Mouse (Mus musculus) intestine, postnatal 0 days (tissue): ENCODE results near the gene Pcdh20. TPM values are rescaled to one million over a fixed set of nuclear protein-coding genes. Genes with fewer than 3 reads are reported as not detected.

Source experiments
- ATAC-seq: fragments of 200-750 bp; cut with Nextera tagmentation; 2 replicates; pipeline ENCODE4 v1.8.0; 2017; ENCODE audit warnings: mild to moderate bottlenecking, moderate TSS enrichment, moderate library complexity
- H3K27ac ChIP-seq: fragments of 300-500 bp; sonication (generic); 2 replicates; pipeline ENCODE4 v1.5.1; 2014; ENCODE audit warnings: mild to moderate bottlenecking, low read depth, low read length, moderate library complexity
- H3K27me3 ChIP-seq: fragments of 300-500 bp; sonication (generic); replicated peaks from 2 replicates; pipeline ENCODE4 v1.6.1; 2014; ENCODE audit warnings: low read length, mixed read lengths; ENCODE audit not compliant: control insufficient read depth, insufficient read depth
- H3K36me3 ChIP-seq: fragments of 300-500 bp; sonication (generic); 2 replicates; pipeline ENCODE4 v1.6.1; 2014; ENCODE audit warnings: mild to moderate bottlenecking, moderate library complexity; ENCODE audit not compliant: control insufficient read depth, insufficient read depth
- H3K4me1 ChIP-seq: fragments of 300-500 bp; sonication (generic); replicated peaks from 2 replicates; pipeline ENCODE4 v1.6.1; 2014; ENCODE audit warnings: antibody characterized with exemption, low read length, mixed read lengths; ENCODE audit not compliant: control insufficient read depth, insufficient read depth
- H3K4me2 ChIP-seq: fragments of 300-500 bp; sonication (generic); replicated peaks from 2 replicates; pipeline ENCODE4 v1.6.1; 2014; ENCODE audit warnings: low read depth, mild to moderate bottlenecking, moderate library complexity
- H3K4me3 ChIP-seq: fragments of 300-500 bp; sonication (generic); 2 replicates; pipeline ENCODE4 v1.5.1; 2014; ENCODE audit warnings: low read depth, low read length
- H3K9ac ChIP-seq: fragments of 300-500 bp; sonication (generic); 2 replicates; pipeline ENCODE4 v1.6.1; 2014; ENCODE audit warnings: mild to moderate bottlenecking, low read depth, low read length
- H3K9me3 ChIP-seq: fragments of 300-500 bp; sonication (generic); 2 replicates; pipeline ENCODE4 v1.6.1; 2016; ENCODE audit warnings: mixed run types; ENCODE audit not compliant: control insufficient read depth
- CTCF ChIP-seq: sonication (generic); IDR thresholded peaks from 2 replicates; pipeline ENCODE4 v1.5.1; 2016; ENCODE audit warnings: low read depth, mild to moderate bottlenecking, control low read depth, antibody characterized with exemption, moderate library complexity
- WGBS: fragments of 180-500 bp; shearing (Covaris S2); extraction: QIAGEN DNeasy Blood & Tissue Kit; methylation state at CpG from one replicate; pipeline ENCODE4 v1.1.7; 2014; 5-methylcytosine and 5-hydroxymethylcytosine counted together
- polyA plus RNA-seq: library from polyadenylated mRNA; unstranded; fragments of >200 nt; fragmentation: Nextera tagmentation; extraction: Ambion mirVana; gene quantifications from 2 replicates; pipeline ENCODE4 v1.2.1, GENCODE M21; 2015

Pcdh20 gene
- polyA plus RNA-seq: 0.68 and 0.82 TPM in 2 replicates

DNA sequence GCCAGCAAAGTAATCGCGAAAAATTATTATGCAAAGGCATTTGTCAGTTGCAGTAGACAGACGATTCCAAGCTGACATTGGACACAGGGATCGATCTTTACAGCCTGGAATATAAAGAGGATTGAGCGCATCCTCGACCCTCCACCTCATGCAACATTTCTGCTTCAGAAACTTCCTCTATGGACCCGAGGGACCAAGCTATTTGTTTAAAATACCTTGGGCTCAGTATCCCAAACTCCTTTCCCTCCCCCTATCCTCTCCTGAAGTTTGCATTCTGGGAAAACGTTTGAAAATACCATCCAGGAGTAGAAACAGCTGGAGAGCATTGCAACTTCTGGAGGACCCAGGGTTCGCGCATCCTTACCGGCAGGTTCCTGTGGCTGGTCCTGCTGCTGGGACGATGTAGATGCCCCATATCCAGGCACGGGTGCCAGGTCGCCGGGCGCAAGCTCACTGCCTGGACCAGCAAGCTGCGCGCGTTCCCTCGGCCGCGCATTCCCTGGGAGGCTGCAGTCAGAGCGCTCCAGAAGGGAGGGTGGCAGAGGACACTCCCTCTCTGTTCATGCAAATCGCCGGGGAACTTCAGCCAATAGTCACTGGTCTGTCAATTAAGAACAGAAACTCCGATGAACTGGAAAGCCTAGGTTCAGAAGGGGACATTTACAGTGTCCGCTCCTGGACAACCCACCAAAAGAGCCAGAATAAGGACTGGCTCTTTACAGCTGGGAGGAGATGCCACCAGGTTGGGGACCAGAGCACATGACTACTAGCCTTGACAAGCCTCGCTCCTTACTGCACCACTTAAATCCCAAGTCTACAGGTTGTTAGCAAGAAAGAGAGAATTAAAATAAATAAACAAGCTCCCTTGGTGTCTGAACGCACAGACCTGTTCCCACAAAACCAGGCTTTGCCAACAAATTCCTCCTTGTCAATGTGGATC lies at the start of gene Pcdh20:
Gene Pcdh20 (minus strand): TSS at position 902 of the 940 bp plus-strand sequence.
- Histone ChIP-seq H3K36me3 (no peaks in the 10 kb centered on the region), H3K27me3 (no peaks in the 10 kb centered on the region), H3K9ac (no peak within 1 kb of the TSS), H3K4me3 (peak within 1 kb of the TSS; percentile 31), H3K27ac (no peak within 1 kb of the TSS), H3K9me3 (no peaks in the 10 kb centered on the region), H3K4me1 (no peaks in the 10 kb centered on the region), H3K4me2 (peak within 1 kb of the TSS; percentile 63)
- ATAC-seq: no peak
- 3% methylated on average over 29 of the region's 29 CpGs for WGBS
- TF ChIP-seq CTCF: no peak

DNA sequence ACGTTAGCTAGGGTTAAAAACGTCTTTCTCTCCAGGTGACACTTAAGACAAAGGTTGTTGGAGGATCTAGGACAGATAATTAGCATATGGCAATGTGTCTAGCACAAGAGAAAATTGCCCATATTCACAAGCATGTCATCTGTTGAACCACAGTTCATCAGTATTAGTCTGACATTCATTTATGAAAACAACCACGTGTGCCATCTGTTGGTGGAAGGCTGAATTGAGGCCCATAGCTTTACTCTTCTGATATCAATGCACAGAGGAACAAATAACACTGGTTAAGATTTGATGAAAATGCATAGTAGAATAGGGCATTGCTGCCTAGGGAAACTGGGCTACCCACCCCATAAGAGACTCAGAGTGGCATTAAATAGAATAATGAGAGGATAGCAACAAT lies 8.7 kb upstream of the Pcdh20 start:
- Histone ChIP-seq H3K9me3 (no peaks in the 10 kb centered on the region), H3K27ac (no peak overlapping the region), H3K4me1 (no peaks in the 10 kb centered on the region), H3K27me3 (no peaks in the 10 kb centered on the region), H3K9ac (no peak overlapping the region), H3K4me3 (no peak overlapping the region), H3K36me3 (no peaks in the 10 kb centered on the region), H3K4me2 (no peak overlapping the region)
- TF ChIP-seq CTCF: peak; percentile 61
- 50% methylated on average over 3 of the region's 3 CpGs for WGBS
- ATAC-seq: no peak

DNA sequence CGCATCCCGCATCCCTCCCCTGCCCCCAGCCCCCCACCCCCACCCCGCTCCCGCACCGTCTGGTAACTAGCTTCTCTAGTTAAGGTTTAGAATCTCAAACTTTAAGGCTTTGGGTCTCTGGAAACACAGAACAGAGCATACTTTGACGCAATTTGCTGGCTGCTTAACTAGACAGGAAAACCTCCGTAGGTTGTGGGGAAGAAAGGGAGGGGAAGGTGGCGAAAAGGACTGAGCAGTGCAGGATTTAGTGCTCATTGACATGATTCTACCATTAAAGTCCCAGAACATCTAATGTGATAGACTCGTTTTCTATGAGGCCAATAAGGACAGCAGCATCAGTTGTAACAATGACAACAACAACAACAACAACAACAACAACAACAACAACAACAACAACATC lies 1.2 kb downstream of the Pcdh20 start:
- no peaks in the 10 kb centered on the region for H3K27me3 ChIP-seq
- ATAC-seq: no peak
- H3K27ac ChIP-seq: no peak overlapping the region
- peak overlapping the region; percentile 31 for H3K4me3 ChIP-seq
- H3K4me1 ChIP-seq: no peaks in the 10 kb centered on the region
- H3K9me3 ChIP-seq: no peaks in the 10 kb centered on the region
- H3K36me3 ChIP-seq: no peaks in the 10 kb centered on the region
- TF ChIP-seq CTCF: no peak
- no peak overlapping the region for H3K9ac ChIP-seq
- WGBS: 5% methylated on average over 9 of the region's 9 CpGs
- peak overlapping the region; percentile 63 for H3K4me2 ChIP-seq

- no peak overlapping the region for H3K9ac ChIP-seq
- 6% methylated on average over 18 of the region's 18 CpGs for WGBS
- no peak for ATAC-seq
Observed at GRCm38 (mm10) chr14:88469361-88469760, 1.8 kb downstream of the Pcdh20 start.

DNA sequence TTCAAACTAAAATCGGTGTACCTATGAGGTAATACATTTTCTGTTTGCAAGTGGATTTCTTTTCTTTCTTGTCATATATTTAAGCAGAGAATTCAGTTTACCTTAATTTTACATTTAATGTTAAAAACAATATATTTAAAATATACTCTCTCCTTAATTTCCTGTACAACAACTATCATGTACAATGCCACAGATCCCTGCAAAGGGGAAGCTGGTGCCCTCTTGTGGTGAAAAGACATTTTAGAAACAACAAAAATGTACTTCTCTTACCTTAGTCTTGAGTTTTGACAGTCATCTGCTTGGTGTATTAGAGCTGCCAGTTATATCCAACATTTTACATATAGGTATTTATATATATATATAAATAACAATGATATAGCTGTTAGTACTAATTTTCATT lies 4.8 kb downstream of the Pcdh20 start:
- H3K27me3 ChIP-seq: no peaks in the 10 kb centered on the region
- no peak overlapping the region for H3K9ac ChIP-seq
- WGBS: 86% methylated on average over 1 of the region's 1 CpGs
- no peak for ATAC-seq
- TF ChIP-seq CTCF: peak; percentile 68
- H3K4me3 ChIP-seq: no peak overlapping the region
- H3K9me3 ChIP-seq: no peaks in the 10 kb centered on the region
- H3K27ac ChIP-seq: no peak overlapping the region
- H3K36me3 ChIP-seq: no peaks in the 10 kb centered on the region
- H3K4me2 ChIP-seq: no peak overlapping the region
- no peaks in the 10 kb centered on the region for H3K4me1 ChIP-seq

More at GRCm38 (mm10) chr14:88469361-88469760, 1.8 kb downstream of the Pcdh20 start:
- no peak for TF ChIP-seq CTCF
- peak overlapping the region; percentile 22; the same call in 1 of the 2 replicates for H3K4me3 ChIP-seq
- H3K27ac ChIP-seq: no peak overlapping the region
- H3K27me3 ChIP-seq: no peaks in the 10 kb centered on the region
- no peaks in the 10 kb centered on the region for H3K4me1 ChIP-seq
- H3K36me3 ChIP-seq: no peaks in the 10 kb centered on the region
- H3K4me2 ChIP-seq: peak overlapping the region; percentile 63
- no peaks in the 10 kb centered on the region for H3K9me3 ChIP-seq

DNA sequence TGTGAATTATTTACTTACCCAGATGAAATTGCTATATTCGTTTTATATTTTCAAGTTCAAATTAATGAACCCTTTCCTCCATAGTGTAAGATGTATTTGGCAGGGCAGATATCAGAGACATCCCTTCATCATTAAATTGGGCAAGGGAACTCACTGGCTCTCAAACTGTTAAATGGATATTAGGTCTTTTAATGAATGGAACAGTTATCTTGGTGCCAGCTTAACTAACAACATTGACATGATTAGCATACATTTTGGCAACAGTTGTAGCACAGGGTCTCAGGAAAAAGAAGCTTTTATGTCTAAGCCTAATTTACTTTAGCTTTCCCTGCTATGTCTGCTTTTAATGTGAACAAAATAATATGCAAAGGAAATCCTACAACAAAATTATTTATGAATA lies 6.8 kb downstream of the Pcdh20 start:
- H3K4me3 ChIP-seq: no peak overlapping the region
- no peak overlapping the region for H3K27ac ChIP-seq
- H3K36me3 ChIP-seq: no peaks in the 10 kb centered on the region
- no peaks in the 10 kb centered on the region for H3K9me3 ChIP-seq
- no peaks in the 10 kb centered on the region for H3K27me3 ChIP-seq
- no peaks in the 10 kb centered on the region for H3K4me1 ChIP-seq
- WGBS: 56% methylated on average over 1 of the region's 1 CpGs
- no peak overlapping the region for H3K4me2 ChIP-seq
- no peak for ATAC-seq
- TF ChIP-seq CTCF: no peak
- no peak overlapping the region for H3K9ac ChIP-seq
